Mouse (Mus musculus): ENCODE data around the gene Sorbs1. TPM values are rescaled to one million over a fixed set of nuclear protein-coding genes. Genes with fewer than 3 reads are reported as not detected.

The Sorbs1 gene
- total and polyA plus RNA-seq, 3 experiments: 2.1 to 6.2 (median 3.6) TPM

DNA sequence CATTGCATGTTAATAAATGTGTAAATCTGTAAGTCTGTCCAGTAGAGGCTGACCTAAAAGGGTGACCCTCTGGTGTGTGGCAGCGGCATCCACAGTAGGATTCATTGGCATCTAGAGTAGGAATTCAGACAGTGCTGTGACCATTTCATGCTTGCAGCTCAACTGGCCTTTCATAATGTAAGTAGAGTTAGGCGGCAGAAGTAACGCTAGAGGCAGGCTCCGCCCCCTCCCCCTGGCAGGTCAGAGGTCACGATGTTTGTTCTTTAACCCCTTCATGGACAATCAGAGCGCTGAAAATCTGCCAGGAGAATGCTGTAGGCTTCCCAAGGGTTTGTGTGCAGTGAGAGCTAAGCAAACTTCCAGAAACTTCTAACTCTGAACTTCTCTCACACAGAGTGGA, 172.4 kb downstream of the Sorbs1 start:
- DNase-seq (ENCODE audit: extremely low read depth): no peak
- in situ Hi-C loops (cut with MboI; ENCODE audit: low pct_ligation_motif_present, low pct_unique_long_range_greater_than_20kb, low sequenced_read_pairs): loop anchor here (10.0 kb wide), 1 partner anchor 204 kb away; no protein-coding TSS in a partner anchor
- no peaks in the 10 kb centered on the region for H3K27me3 ChIP-seq (replicated peaks)
- H3K79me2 ChIP-seq (replicated peaks; ENCODE audit: control insufficient read depth, extremely low read depth, insufficient read depth, poor library complexity, severe bottlenecking): no peaks in the 10 kb centered on the region
- no peak overlapping the region for H3K4me3 ChIP-seq (replicated peaks in 1 of 3; ENCODE audit: low read depth in 2 of 3, low read length in 2 of 3, poor library complexity in 1 of 3)
- no peak overlapping the region for H3K27ac ChIP-seq (ENCODE audit: insufficient read depth, low read depth)
- no peak overlapping the region for H3K4me2 ChIP-seq (ENCODE audit: insufficient read depth, low read depth, poor library complexity, severe bottlenecking)
- TF ChIP-seq GABPA (IDR thresholded peaks at IDR 0.05; ENCODE audit: insufficient replicate concordance, low read depth, low read length): no peak
- TF ChIP-seq RCOR1 (conservative IDR thresholded peaks at IDR 0.05; ENCODE audit: low read depth, low read length): no peak
- no peak for TF ChIP-seq TBP (conservative IDR thresholded peaks at IDR 0.05; ENCODE audit: low read depth, low read length)
- no peak for TF ChIP-seq POLR2AphosphoS2 (IDR thresholded peaks at IDR 0.05; ENCODE audit: low read depth, low read length)
- no peak for TF ChIP-seq POLR2A (IDR thresholded peaks at IDR 0.05; ENCODE audit: low read depth, low read length)
- TF ChIP-seq NELFE (IDR thresholded peaks at IDR 0.05; ENCODE audit: low read depth, low read length): no peak
- no peak for TF ChIP-seq UBTF (IDR thresholded peaks at IDR 0.05; ENCODE audit: low read depth, low read length)
- TF ChIP-seq ETS1 (conservative IDR thresholded peaks at IDR 0.05; ENCODE audit: low read depth, low read length): no peak
- TF ChIP-seq BHLHE40 (IDR thresholded peaks at IDR 0.05; ENCODE audit: low read depth, low read length): no peak
- TF ChIP-seq SMC3 (IDR thresholded peaks at IDR 0.05; ENCODE audit: low read depth, low read length): no peak
- TF ChIP-seq PAX5 (IDR thresholded peaks at IDR 0.05; ENCODE audit: low read length): no peak
- TF ChIP-seq MAX (IDR thresholded peaks at IDR 0.05; ENCODE audit: low read length): no peak
- TF ChIP-seq RAD21 (IDR thresholded peaks at IDR 0.05; ENCODE audit: low read depth, low read length): no peak
- TF ChIP-seq JUN (IDR thresholded peaks at IDR 0.05; ENCODE audit: insufficient read depth, low read depth, low read length): no peak
- TF ChIP-seq ZMIZ1 (IDR thresholded peaks at IDR 0.05; ENCODE audit: low read depth, low read length): no peak
- TF ChIP-seq MAZ (IDR thresholded peaks at IDR 0.05; ENCODE audit: low read depth, low read length): no peak
- TF ChIP-seq IRF4 (IDR thresholded peaks at IDR 0.05; ENCODE audit: low read depth, low read length): no peak
- H3K9ac ChIP-seq (ENCODE audit: insufficient read depth, low read depth): no peak overlapping the region
- peaks cover 0 to 3% of the 10 kb centered on the region in 2 experiments for H3K36me3 ChIP-seq (replicated peaks in 1 of 2; ENCODE audit: control insufficient read depth in 1 of 2, insufficient read depth in 1 of 2, low read length in 1 of 2)
- no peaks in the 10 kb centered on the region for H3K9me3 ChIP-seq (replicated peaks; ENCODE audit: low read length)
- peaks cover 0 to 3% of the 10 kb centered on the region in 2 experiments; a peak in 1 of 4 replicates for H3K4me1 ChIP-seq (ENCODE audit: control insufficient read depth in 1 of 2, insufficient read depth in 2 of 2)
- dilution Hi-C loops (cut with MboI; ENCODE audit: extremely low pct_ligation_motif_present, extremely low pct_unique_long_range_greater_than_20kb, low sequenced_read_pairs): no loop called here

DNA sequence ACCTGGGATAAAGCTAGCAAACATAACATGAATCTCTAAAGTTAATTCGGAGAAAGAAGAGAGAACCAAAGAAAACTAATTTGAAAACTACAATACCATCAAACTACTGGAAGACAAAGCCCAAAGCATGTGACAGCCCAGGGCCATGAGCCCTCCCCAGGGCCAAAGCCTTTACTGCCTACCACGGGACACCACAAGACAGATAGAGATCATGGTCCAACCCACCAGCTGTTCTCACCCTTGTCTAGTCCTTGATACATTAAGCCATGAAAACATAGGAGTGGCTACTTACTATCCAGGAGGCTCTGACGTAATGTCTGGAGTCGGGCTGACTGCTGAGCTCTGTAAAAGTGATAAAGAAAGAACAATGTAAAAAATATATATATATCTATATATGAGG, 176.9 kb downstream of the Sorbs1 start:
- Histone ChIP-seq H3K79me2 (replicated peaks; ENCODE audit: control insufficient read depth, extremely low read depth, insufficient read depth, poor library complexity, severe bottlenecking) (no peaks in the 10 kb centered on the region), H3K4me2 (ENCODE audit: insufficient read depth, low read depth, poor library complexity, severe bottlenecking) (no peak overlapping the region), H3K9ac (ENCODE audit: insufficient read depth, low read depth) (no peak overlapping the region), H3K4me1 (ENCODE audit: control insufficient read depth in 1 of 2, insufficient read depth in 2 of 2) (peaks cover 0 to 4% of the 10 kb centered on the region in 2 experiments; a peak in 1 of 4 replicates), H3K4me3 (replicated peaks in 1 of 3; ENCODE audit: low read depth in 2 of 3, low read length in 2 of 3, poor library complexity in 1 of 3) (no peak overlapping the region), H3K36me3 (replicated peaks in 1 of 2; ENCODE audit: control insufficient read depth in 1 of 2, insufficient read depth in 1 of 2, low read length in 1 of 2) (peaks cover 0 to 5% of the 10 kb centered on the region in 2 experiments), H3K9me3 (replicated peaks; ENCODE audit: low read length) (no peaks in the 10 kb centered on the region), H3K27ac (ENCODE audit: insufficient read depth, low read depth) (no peak overlapping the region), H3K27me3 (replicated peaks) (no peaks in the 10 kb centered on the region)
- dilution Hi-C loops (cut with MboI; ENCODE audit: extremely low pct_ligation_motif_present, extremely low pct_unique_long_range_greater_than_20kb, low sequenced_read_pairs): no loop called here
- no peak for DNase-seq (ENCODE audit: extremely low read depth)
- in situ Hi-C loops (cut with MboI; ENCODE audit: low pct_ligation_motif_present, low pct_unique_long_range_greater_than_20kb, low sequenced_read_pairs): no loop called here
- TF ChIP-seq GABPA (IDR thresholded peaks at IDR 0.05; ENCODE audit: insufficient replicate concordance, low read depth, low read length) (no peak), POLR2A (IDR thresholded peaks at IDR 0.05; ENCODE audit: low read depth, low read length) (no peak), ZMIZ1 (IDR thresholded peaks at IDR 0.05; ENCODE audit: low read depth, low read length) (no peak), PAX5 (IDR thresholded peaks at IDR 0.05; ENCODE audit: low read length) (no peak), USF2 (conservative IDR thresholded peaks at IDR 0.05; ENCODE audit: low read depth, low read length) (no peak), MAZ (IDR thresholded peaks at IDR 0.05; ENCODE audit: low read depth, low read length) (no peak), RCOR1 (conservative IDR thresholded peaks at IDR 0.05; ENCODE audit: low read depth, low read length) (no peak), MEF2A (IDR thresholded peaks at IDR 0.05; ENCODE audit: borderline replicate concordance, low read depth, low read length) (no peak), MAX (IDR thresholded peaks at IDR 0.05; ENCODE audit: low read length) (no peak), MAFK (IDR thresholded peaks at IDR 0.05; ENCODE audit: insufficient replicate concordance, low read length) (no peak), RAD21 (IDR thresholded peaks at IDR 0.05; ENCODE audit: low read depth, low read length) (no peak), CHD2 (IDR thresholded peaks at IDR 0.05; ENCODE audit: low read length) (no peak), KAT2A (IDR thresholded peaks at IDR 0.05; ENCODE audit: insufficient replicate concordance, low read length) (no peak), ETS1 (conservative IDR thresholded peaks at IDR 0.05; ENCODE audit: low read depth, low read length) (no peak), E2F4 (IDR thresholded peaks at IDR 0.05; ENCODE audit: insufficient replicate concordance, low read depth, low read length) (no peak), TBP (conservative IDR thresholded peaks at IDR 0.05; ENCODE audit: low read depth, low read length) (no peak), BHLHE40 (IDR thresholded peaks at IDR 0.05; ENCODE audit: low read depth, low read length) (no peak), SIN3A (IDR thresholded peaks at IDR 0.05; ENCODE audit: low read length) (no peak)

All from CH12.LX (cell line).